In genomic region chr4:123013949-123014406, GRCm38 (mm10) we compare ENCODE assay signal across 10 mouse cellular contexts. TPM values are rescaled to one million over a fixed set of nuclear protein-coding genes. Genes with fewer than 3 reads are reported as not detected.
DNase-seq lines count a peak whose midpoint lies in the region; ATAC-seq and TF ChIP-seq lines count a peak whose summit lies in the region.
"Had no signal": no experiment of that assay in that cellular context is flagged by ENCODE, and none has a peak within 500 bp of the region (broad histone marks: within the 10 kb centered on the region; RNA-seq: fewer than 3 reads in every experiment).

No protein-coding gene starts in this region.

- intact Hi-C loops in left cerebral cortex, postnatal 4 days (cut with DNase I), result no loop called here

- WGBS in forebrain, postnatal 0 days, result 6% methylated on average over 3 of the region's 3 CpGs

- TF ChIP-seq CTCF in forebrain, postnatal 0 days (IDR thresholded peaks at IDR 0.05; ENCODE audit: low read depth), result no peak

- peak overlapping the region; percentile 96 for H3K27ac ChIP-seq in forebrain, postnatal 0 days (ENCODE audit: low read depth, low read length)
- H3K27ac ChIP-seq: embryonic facial prominence, embryonic 13.5 days; limb, embryonic 13.5 days had no signal

- no peak overlapping the region for H3K4me3 ChIP-seq in forebrain, postnatal 0 days (ENCODE audit: low read depth, low read length)
- H3K4me3 ChIP-seq: embryonic facial prominence, embryonic 13.5 days; limb, embryonic 13.5 days had no signal

- peak; percentile 86 for ATAC-seq in frontal cortex, adult (ENCODE audit: low TSS enrichment)
- ATAC-seq in forebrain, postnatal 0 days, result peak; percentile 80

- no peaks in the 10 kb centered on the region for H3K36me3 ChIP-seq in forebrain, postnatal 0 days (ENCODE audit: insufficient read depth)
- H3K36me3 ChIP-seq: embryonic facial prominence, embryonic 13.5 days; limb, embryonic 13.5 days had no signal

- DNase-seq in frontal cortex, postnatal 25 days (ENCODE audit: low spot score in 2 of 2), result no peak
- peak; percentile 93 for DNase-seq in forebrain, postnatal 0 days
- peak; percentile 18 for DNase-seq in left cerebral cortex, postnatal 4 days
- peak; percentile 47 to 88 for DNase-seq in right cerebral cortex, postnatal 10 days (ENCODE audit: low spot score in 2 of 2)
- DNase-seq in urinary bladder, adult 2 months (ENCODE audit: low spot score), result no peak
- DNase-seq in thymus, postnatal 4 days, result no peak
- no peak for DNase-seq in urinary bladder, postnatal 4 days (ENCODE audit: low spot score in 2 of 2)

- no peaks in the 10 kb centered on the region for H3K27me3 ChIP-seq in forebrain, postnatal 0 days (ENCODE audit: insufficient read depth, low read length)
- H3K27me3 ChIP-seq: embryonic facial prominence, embryonic 13.5 days; limb, embryonic 13.5 days had no signal

- no peaks in the 10 kb centered on the region for H3K9me3 ChIP-seq in forebrain, postnatal 0 days (ENCODE audit: low read length)
- H3K9me3 ChIP-seq: embryonic facial prominence, embryonic 13.5 days; limb, embryonic 13.5 days had no signal

- no peak overlapping the region for H3K9ac ChIP-seq in forebrain, postnatal 0 days
- H3K9ac ChIP-seq: embryonic facial prominence, embryonic 13.5 days; limb, embryonic 13.5 days had no signal

- H3K4me2 ChIP-seq in forebrain, postnatal 0 days (ENCODE audit: low read depth), result peak overlapping the region; percentile 42
- H3K4me2 ChIP-seq: embryonic facial prominence, embryonic 13.5 days; limb, embryonic 13.5 days had no signal

- peaks cover 45% of the 10 kb centered on the region for H3K4me1 ChIP-seq in forebrain, postnatal 0 days (ENCODE audit: insufficient read depth)

RNA-seq across cellular contexts. Expression of gene Trit1, which starts 2.4 kb away (rescaled TPM):
- total RNA-seq in forebrain, postnatal 0 days (2014; rRNA removed), result 22.8 and 23.7 TPM in 2 replicates
- polyA plus RNA-seq in forebrain, postnatal 0 days (2015; fragmentation: Nextera tagmentation; extraction: Ambion mirVana), result 20.4 and 22.1 TPM in 2 replicates
- total RNA-seq in left cerebral cortex, postnatal 4 days (2021), result 10 to 100 TPM; 29.9 to 30.5 TPM
- 15.9 and 16.2 TPM in 2 replicates for polyA plus RNA-seq in urinary bladder, adult 2 months (2012; rRNA removed)

RNA-seq across cellular contexts. Expression of gene Mycl, which starts 18.5 kb away (rescaled TPM):
- 106 and 113 TPM in 2 replicates for total RNA-seq in forebrain, postnatal 0 days (2014; rRNA removed)
- 65.9 and 67.6 TPM in 2 replicates for polyA plus RNA-seq in forebrain, postnatal 0 days (2015; fragmentation: Nextera tagmentation; extraction: Ambion mirVana)
- total RNA-seq in left cerebral cortex, postnatal 4 days (2021), result 10 to 100 TPM; 60.5 to 66.1 TPM
- polyA plus RNA-seq in urinary bladder, adult 2 months (2012; rRNA removed), result 50.5 and 53.6 TPM in 2 replicates

RNA-seq across cellular contexts. Expression of gene Mfsd2a, which starts 53.0 kb away (rescaled TPM):
- 34.7 and 40.7 TPM in 2 replicates for total RNA-seq in forebrain, postnatal 0 days (2014; rRNA removed)
- polyA plus RNA-seq in forebrain, postnatal 0 days (2015; fragmentation: Nextera tagmentation; extraction: Ambion mirVana), result 30.6 and 33.4 TPM in 2 replicates
- total RNA-seq in left cerebral cortex, postnatal 4 days (2021), result 10 to 100 TPM; 35.4 TPM
- 3.7 and 5.0 TPM in 2 replicates for polyA plus RNA-seq in urinary bladder, adult 2 months (2012; rRNA removed)

Comparison
In these comparisons a context has a peak if more than half of its experiments do, and no peak if none do; other contexts are left out.
1. DNase-seq: peak in forebrain, postnatal 0 days (single experiment), left cerebral cortex, postnatal 4 days (single experiment) and right cerebral cortex, postnatal 10 days (2 of 2); none in frontal cortex, postnatal 25 days (0 of 2), urinary bladder, adult 2 months (single experiment), thymus, postnatal 4 days (single experiment) and urinary bladder, postnatal 4 days (0 of 2).